Comparison of ENCODE assay signal across 16 mouse cellular contexts in genomic region chr11:75157901-75158300, GRCm38 (mm10). TPM values are rescaled to one million over a fixed set of nuclear protein-coding genes. Genes with fewer than 3 reads are reported as not detected.
DNase-seq lines count a peak whose midpoint lies in the region; ATAC-seq and TF ChIP-seq lines count a peak whose summit lies in the region.
"Had no signal": no experiment of that assay in that cellular context is flagged by ENCODE, and none has a peak within 500 bp of the region (broad histone marks: within the 10 kb centered on the region; RNA-seq: fewer than 3 reads in every experiment).

No protein-coding gene starts in this region.

- H3K4me3 ChIP-seq in hindbrain, embryonic 15.5 days, result no peak overlapping the region
- no peak overlapping the region for H3K4me3 ChIP-seq in hindbrain, embryonic 16.5 days (ENCODE audit: low read length)
- no peak overlapping the region for H3K4me3 ChIP-seq in lung, embryonic 15.5 days
- no peak overlapping the region for H3K4me3 ChIP-seq in lung, postnatal 0 days (ENCODE audit: low read depth, low read length)
- H3K4me3 ChIP-seq in stomach, embryonic 15.5 days (replicated peaks), result no peak overlapping the region
- H3K4me3 ChIP-seq: embryonic facial prominence, embryonic 12.5 days; forebrain, embryonic 12.5 days; midbrain, embryonic 12.5 days had no signal

- H3K4me1 ChIP-seq in hindbrain, embryonic 15.5 days (replicated peaks), result no peaks in the 10 kb centered on the region
- no peaks in the 10 kb centered on the region for H3K4me1 ChIP-seq in hindbrain, embryonic 16.5 days (ENCODE audit: control insufficient read depth, insufficient read depth, low read depth, low read length)
- peaks cover 77% of the 10 kb centered on the region for H3K4me1 ChIP-seq in lung, embryonic 15.5 days
- H3K4me1 ChIP-seq in lung, postnatal 0 days (ENCODE audit: insufficient read depth, low read depth, low read length), result peaks cover 15% of the 10 kb centered on the region; the same call in 1 of the 2 replicates
- peaks cover 71% of the 10 kb centered on the region for H3K4me1 ChIP-seq in stomach, embryonic 15.5 days
- H3K4me1 ChIP-seq: forebrain, embryonic 12.5 days; midbrain, embryonic 12.5 days had no signal

- peaks cover 5% of the 10 kb centered on the region; the same call in 1 of the 2 replicates for H3K36me3 ChIP-seq in hindbrain, embryonic 15.5 days
- peaks cover 7% of the 10 kb centered on the region for H3K36me3 ChIP-seq in hindbrain, embryonic 16.5 days (ENCODE audit: control insufficient read depth, insufficient read depth, low read length)
- H3K36me3 ChIP-seq in lung, embryonic 15.5 days, result peaks cover 18% of the 10 kb centered on the region; the same call in 1 of the 2 replicates
- H3K36me3 ChIP-seq in lung, postnatal 0 days (ENCODE audit: insufficient read depth, low read length), result peaks cover 9% of the 10 kb centered on the region
- peaks cover 13% of the 10 kb centered on the region; the same call in 1 of the 2 replicates for H3K36me3 ChIP-seq in stomach, embryonic 15.5 days

- H3K4me2 ChIP-seq in hindbrain, embryonic 15.5 days, result no peak overlapping the region
- no peak overlapping the region for H3K4me2 ChIP-seq in hindbrain, embryonic 16.5 days (ENCODE audit: low read length)
- H3K4me2 ChIP-seq in lung, embryonic 15.5 days, result no peak overlapping the region
- H3K4me2 ChIP-seq in lung, postnatal 0 days (replicated peaks; ENCODE audit: low read depth, low read length), result no peak overlapping the region
- H3K4me2 ChIP-seq in stomach, embryonic 15.5 days, result no peak overlapping the region
- H3K4me2 ChIP-seq: embryonic facial prominence, embryonic 12.5 days; forebrain, embryonic 12.5 days; midbrain, embryonic 12.5 days had no signal

- TF ChIP-seq CTCF in lung, postnatal 0 days (IDR thresholded peaks at IDR 0.05), result no peak

- H3K9ac ChIP-seq in hindbrain, embryonic 15.5 days, result no peak overlapping the region
- no peak overlapping the region for H3K9ac ChIP-seq in hindbrain, embryonic 16.5 days (ENCODE audit: low read depth, low read length)
- H3K9ac ChIP-seq in lung, embryonic 15.5 days, result no peak overlapping the region
- H3K9ac ChIP-seq in lung, postnatal 0 days (replicated peaks; ENCODE audit: low read depth), result no peak overlapping the region
- H3K9ac ChIP-seq in stomach, embryonic 15.5 days, result no peak overlapping the region
- H3K9ac ChIP-seq: embryonic facial prominence, embryonic 12.5 days; forebrain, embryonic 12.5 days had no signal

- TF ChIP-seq EP300 in lung, postnatal 0 days (IDR thresholded peaks at IDR 0.05), result no peak

- H3K27me3 ChIP-seq in hindbrain, embryonic 15.5 days, result peaks cover 7% of the 10 kb centered on the region
- peaks cover 4% of the 10 kb centered on the region for H3K27me3 ChIP-seq in hindbrain, embryonic 16.5 days (replicated peaks; ENCODE audit: control insufficient read depth, insufficient read depth, low read length)
- no peaks in the 10 kb centered on the region for H3K27me3 ChIP-seq in lung, embryonic 15.5 days
- no peaks in the 10 kb centered on the region for H3K27me3 ChIP-seq in lung, postnatal 0 days (replicated peaks; ENCODE audit: insufficient read depth, low read length)
- no peaks in the 10 kb centered on the region for H3K27me3 ChIP-seq in stomach, embryonic 15.5 days (replicated peaks)

- H3K27ac ChIP-seq in hindbrain, embryonic 15.5 days (replicated peaks), result 0 out of 2 replicates have a peak overlapping the region, but pooled peaks have one; percentile 20
- H3K27ac ChIP-seq in hindbrain, embryonic 16.5 days (ENCODE audit: low read depth, low read length), result no peak overlapping the region
- peak overlapping the region; percentile 83 for H3K27ac ChIP-seq in lung, embryonic 15.5 days
- H3K27ac ChIP-seq in lung, postnatal 0 days (ENCODE audit: low read length), result no peak overlapping the region
- peak overlapping the region; percentile 75 for H3K27ac ChIP-seq in stomach, embryonic 15.5 days
- H3K27ac ChIP-seq: embryonic facial prominence, embryonic 12.5 days; forebrain, embryonic 12.5 days; midbrain, embryonic 12.5 days had no signal

- no peaks in the 10 kb centered on the region for H3K9me3 ChIP-seq in hindbrain, embryonic 15.5 days
- H3K9me3 ChIP-seq in hindbrain, embryonic 16.5 days (ENCODE audit: control insufficient read depth, low read length), result no peaks in the 10 kb centered on the region
- H3K9me3 ChIP-seq in lung, embryonic 15.5 days, result no peaks in the 10 kb centered on the region
- H3K9me3 ChIP-seq in lung, postnatal 0 days (ENCODE audit: low read length), result no peaks in the 10 kb centered on the region
- H3K9me3 ChIP-seq in stomach, embryonic 15.5 days, result no peaks in the 10 kb centered on the region
- H3K9me3 ChIP-seq: embryonic facial prominence, embryonic 12.5 days; forebrain, embryonic 12.5 days; midbrain, embryonic 12.5 days had no signal

- DNase-seq in lung, postnatal 0 days (ENCODE audit: low spot score), result no peak
- peak; percentile 57 for DNase-seq in kidney, postnatal 10 days
- DNase-seq: adrenal gland, postnatal 36 days; cerebellum, postnatal 36 days; liver; lung, postnatal 14 days; thymus, postnatal 36 days had no signal

- 38% methylated on average over 2 of the region's 2 CpGs for WGBS in hindbrain, embryonic 15.5 days
- WGBS in hindbrain, embryonic 16.5 days, result 49% methylated on average over 2 of the region's 2 CpGs
- 29% methylated on average over 2 of the region's 2 CpGs for WGBS in lung, embryonic 15.5 days
- 32% methylated on average over 2 of the region's 2 CpGs for WGBS in lung, postnatal 0 days
- WGBS in stomach, embryonic 15.5 days, result 32% methylated on average over 2 of the region's 2 CpGs

- no peak for ATAC-seq in hindbrain, embryonic 15.5 days (ENCODE audit: low FRiP score, low read depth)
- no peak for ATAC-seq in hindbrain, embryonic 16.5 days
- no peak for ATAC-seq in lung, embryonic 15.5 days (ENCODE audit: borderline replicate concordance, extremely low read depth, low FRiP score, low TSS enrichment)
- ATAC-seq in lung, postnatal 0 days, result no peak
- peak; percentile 28; the same call in 1 of the 2 replicates for ATAC-seq in stomach, embryonic 15.5 days (ENCODE audit: insufficient read depth, low FRiP score, low read depth)
- ATAC-seq in megakaryocyte-erythroid progenitor cell, adult 5-6 weeks (replicated peaks; ENCODE audit: low FRiP score, low TSS enrichment, poor library complexity, severe bottlenecking), result no peak
- ATAC-seq: CD4-positive, CD25-positive, alpha-beta regulatory T cell, adult 4 months had no signal

RNA-seq across cellular contexts. Expression of gene Hic1, which starts 11.4 kb away (rescaled TPM):
- polyA plus RNA-seq in hindbrain, embryonic 15.5 days (2015; fragmentation: Nextera tagmentation; extraction: Ambion mirVana), result 4.2 and 4.8 TPM in 2 replicates
- polyA plus RNA-seq in hindbrain, embryonic 16.5 days (2015; fragmentation: Nextera tagmentation; extraction: Ambion mirVana), result 1.9 and 2.2 TPM in 2 replicates
- 20.1 and 21.7 TPM in 2 replicates for polyA plus RNA-seq in lung, embryonic 15.5 days (2015; fragmentation: Nextera tagmentation; extraction: Ambion mirVana)
- 9.9 and 13.4 TPM in 2 replicates for polyA plus RNA-seq in lung, postnatal 0 days (2015; fragmentation: Nextera tagmentation; extraction: Ambion mirVana)
- polyA plus RNA-seq in stomach, embryonic 15.5 days (2015; fragmentation: Nextera tagmentation; extraction: Ambion mirVana), result 25.3 and 28.0 TPM in 2 replicates
- total RNA-seq in megakaryocyte-erythroid progenitor cell, adult 5-6 weeks (2014; fragmentation: Nextera tagmentation), result 0.17 TPM in 1 of 2 replicates, not detected in the other
- 0.52 TPM in 1 of 2 replicates, not detected in the other for total RNA-seq in megakaryocyte-erythroid progenitor cell, adult 5-6 weeks (2017)

RNA-seq across cellular contexts. Expression of gene Ovca2, which starts 20.7 kb away (rescaled TPM):
- polyA plus RNA-seq in hindbrain, embryonic 15.5 days (2015; fragmentation: Nextera tagmentation; extraction: Ambion mirVana), result 14.3 and 14.8 TPM in 2 replicates
- polyA plus RNA-seq in hindbrain, embryonic 16.5 days (2015; fragmentation: Nextera tagmentation; extraction: Ambion mirVana), result 14.4 and 14.5 TPM in 2 replicates
- polyA plus RNA-seq in lung, embryonic 15.5 days (2015; fragmentation: Nextera tagmentation; extraction: Ambion mirVana), result 25.5 and 26.2 TPM in 2 replicates
- polyA plus RNA-seq in lung, postnatal 0 days (2015; fragmentation: Nextera tagmentation; extraction: Ambion mirVana), result 19.7 and 22.0 TPM in 2 replicates
- 21.0 and 22.2 TPM in 2 replicates for polyA plus RNA-seq in stomach, embryonic 15.5 days (2015; fragmentation: Nextera tagmentation; extraction: Ambion mirVana)
- 18.8 and 21.3 TPM in 2 replicates for total RNA-seq in megakaryocyte-erythroid progenitor cell, adult 5-6 weeks (2014; fragmentation: Nextera tagmentation)
- 17.6 and 29.0 TPM in 2 replicates for total RNA-seq in megakaryocyte-erythroid progenitor cell, adult 5-6 weeks (2017)

RNA-seq across cellular contexts. Expression of gene Dph1, which starts 33.1 kb away (rescaled TPM):
- polyA plus RNA-seq in hindbrain, embryonic 15.5 days (2015; fragmentation: Nextera tagmentation; extraction: Ambion mirVana), result 14.0 and 15.9 TPM in 2 replicates
- polyA plus RNA-seq in hindbrain, embryonic 16.5 days (2015; fragmentation: Nextera tagmentation; extraction: Ambion mirVana), result 15.4 and 15.7 TPM in 2 replicates
- 20.4 and 21.0 TPM in 2 replicates for polyA plus RNA-seq in lung, embryonic 15.5 days (2015; fragmentation: Nextera tagmentation; extraction: Ambion mirVana)
- polyA plus RNA-seq in lung, postnatal 0 days (2015; fragmentation: Nextera tagmentation; extraction: Ambion mirVana), result 11.3 and 14.8 TPM in 2 replicates
- 18.4 and 21.3 TPM in 2 replicates for polyA plus RNA-seq in stomach, embryonic 15.5 days (2015; fragmentation: Nextera tagmentation; extraction: Ambion mirVana)
- total RNA-seq in megakaryocyte-erythroid progenitor cell, adult 5-6 weeks (2014; fragmentation: Nextera tagmentation), result 22.3 and 25.0 TPM in 2 replicates
- 13.3 and 14.2 TPM in 2 replicates for total RNA-seq in megakaryocyte-erythroid progenitor cell, adult 5-6 weeks (2017)

RNA-seq across cellular contexts. Expression of gene Rtn4rl1, which starts 35.7 kb away (rescaled TPM):
- 11.7 and 12.6 TPM in 2 replicates for polyA plus RNA-seq in hindbrain, embryonic 15.5 days (2015; fragmentation: Nextera tagmentation; extraction: Ambion mirVana)
- 10.6 and 10.7 TPM in 2 replicates for polyA plus RNA-seq in hindbrain, embryonic 16.5 days (2015; fragmentation: Nextera tagmentation; extraction: Ambion mirVana)
- 1.8 and 3.3 TPM in 2 replicates for polyA plus RNA-seq in lung, embryonic 15.5 days (2015; fragmentation: Nextera tagmentation; extraction: Ambion mirVana)
- polyA plus RNA-seq in lung, postnatal 0 days (2015; fragmentation: Nextera tagmentation; extraction: Ambion mirVana), result 3.6 and 4.3 TPM in 2 replicates
- 2.2 and 2.3 TPM in 2 replicates for polyA plus RNA-seq in stomach, embryonic 15.5 days (2015; fragmentation: Nextera tagmentation; extraction: Ambion mirVana)
- total RNA-seq in megakaryocyte-erythroid progenitor cell, adult 5-6 weeks (2014; fragmentation: Nextera tagmentation), result not detected in 2 replicates
- total RNA-seq in megakaryocyte-erythroid progenitor cell, adult 5-6 weeks (2017), result 0.80 TPM in 1 of 2 replicates, not detected in the other

Comparison
In these comparisons a context has a peak if more than half of its experiments do, and no peak if none do; other contexts are left out.
1. H3K27ac ChIP-seq: peak in hindbrain, embryonic 15.5 days (single experiment), lung, embryonic 15.5 days (single experiment) and stomach, embryonic 15.5 days (single experiment); none in hindbrain, embryonic 16.5 days (single experiment) and lung, postnatal 0 days (single experiment).